Mouse (Mus musculus) hindbrain, embryonic 12.5 days (tissue): ENCODE data around the gene Ptprk. TPM values are rescaled to one million over a fixed set of nuclear protein-coding genes. Genes with fewer than 3 reads are reported as not detected.

Experiments
- ATAC-seq: fragments of 200-750 bp; cut with Nextera tagmentation; 2 replicates; pipeline ENCODE4 v1.8.0; 2017; ENCODE audit warnings: moderate TSS enrichment; ENCODE audit not compliant: low FRiP score
- H3K27ac ChIP-seq: fragments of 300-500 bp; sonication (generic); 2 replicates; pipeline ENCODE4 v1.5.1; 2016; ENCODE audit warnings: mild to moderate bottlenecking
- H3K27me3 ChIP-seq: fragments of 300-500 bp; sonication (generic); 2 replicates; pipeline ENCODE4 v1.6.1; 2016; ENCODE audit warnings: mild to moderate bottlenecking
- H3K36me3 ChIP-seq: fragments of 300-500 bp; sonication (generic); 2 replicates; pipeline ENCODE4 v1.6.1; 2016; ENCODE audit warnings: mild to moderate bottlenecking
- H3K4me1 ChIP-seq: fragments of 300-500 bp; sonication (generic); 2 replicates; pipeline ENCODE4 v1.6.1; 2016
- H3K4me2 ChIP-seq: fragments of 300-500 bp; sonication (generic); replicated peaks from 2 replicates; pipeline ENCODE4 v1.6.1; 2016; ENCODE audit warnings: mild to moderate bottlenecking
- H3K4me3 ChIP-seq: fragments of 300-500 bp; sonication (generic); 2 replicates; pipeline ENCODE4 v1.5.1; 2016; ENCODE audit warnings: mild to moderate bottlenecking
- H3K9ac ChIP-seq: fragments of 300-500 bp; sonication (generic); 2 replicates; pipeline ENCODE4 v1.6.1; 2016; ENCODE audit warnings: mild to moderate bottlenecking, moderate library complexity
- H3K9me3 ChIP-seq: fragments of 300-500 bp; sonication (generic); replicated peaks from 2 replicates; pipeline ENCODE4 v1.6.1; 2016; ENCODE audit warnings: mild to moderate bottlenecking
- WGBS: fragments of 180-500 bp; shearing (Covaris S2); methylation state at CpG from one replicate; pipeline ENCODE4 v1.1.7; 2016; 5-methylcytosine and 5-hydroxymethylcytosine counted together
- microRNA-seq: library from miRNA; unstranded; fragments of <30 nt; microRNA quantifications from one replicate; pipeline ENCODE4, GENCODE M21; 2017
- polyA plus RNA-seq: library from polyadenylated mRNA; unstranded; fragments of >200 nt; fragmentation: Nextera tagmentation; extraction: Ambion mirVana; gene quantifications from 2 replicates; pipeline ENCODE4 v1.2.1, GENCODE M21; 2016

The Ptprk gene
- polyA plus RNA-seq, 1 experiment from 2014 or later: 31.9 TPM

DNA sequence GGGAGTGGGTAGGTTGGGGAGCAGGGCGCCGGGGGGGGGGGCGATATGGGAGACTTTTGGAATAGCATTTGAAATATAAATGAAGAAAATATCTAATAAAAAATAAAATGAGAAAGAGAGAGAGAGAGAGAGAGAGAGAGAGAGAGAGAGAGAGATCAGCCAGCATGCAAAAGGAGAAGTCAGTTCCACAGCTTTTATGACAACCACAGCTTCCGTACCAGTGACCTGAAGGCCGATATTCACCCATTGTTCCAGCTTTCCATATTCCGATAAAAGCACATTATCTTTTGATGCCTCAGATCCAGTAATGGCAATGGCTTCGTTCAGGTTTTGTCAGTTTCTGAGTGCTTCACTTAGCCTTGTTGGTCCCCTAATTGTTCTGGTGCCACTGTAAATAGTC is 542.6 kb downstream of the Ptprk start:
- Histone ChIP-seq H3K9ac (no peak overlapping the region), H3K4me1 (no peaks in the 10 kb centered on the region), H3K27ac (no peak overlapping the region), H3K36me3 (no peaks in the 10 kb centered on the region), H3K4me2 (no peak overlapping the region), H3K27me3 (no peaks in the 10 kb centered on the region), H3K4me3 (no peak overlapping the region), H3K9me3 (no peaks in the 10 kb centered on the region)
- WGBS: 95% methylated on average over 7 of the region's 7 CpGs
- no peak for ATAC-seq

DNA sequence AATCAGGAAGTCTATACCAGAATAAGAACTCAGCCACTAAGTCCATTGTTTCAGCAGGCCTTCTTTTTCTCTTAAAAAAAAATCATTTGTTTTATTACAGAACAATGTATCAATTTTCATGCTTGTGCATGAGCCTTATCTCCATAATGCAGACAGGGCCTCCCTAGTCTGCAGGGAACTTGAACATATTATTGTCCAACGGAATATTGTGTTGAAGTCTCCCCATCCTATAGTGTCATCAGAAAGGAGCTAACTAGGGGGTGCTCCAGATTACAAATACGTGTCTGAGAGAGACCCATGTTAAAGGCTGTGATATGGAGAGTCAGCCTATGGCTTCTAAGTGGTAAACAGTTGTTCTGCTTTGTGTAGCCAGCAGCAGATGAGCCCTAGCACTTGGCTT is 543.4 kb downstream of the Ptprk start:
- Histone ChIP-seq H3K4me3 (no peak overlapping the region), H3K36me3 (no peaks in the 10 kb centered on the region), H3K4me2 (no peak overlapping the region), H3K27ac (no peak overlapping the region), H3K9me3 (no peaks in the 10 kb centered on the region), H3K4me1 (no peaks in the 10 kb centered on the region), H3K9ac (no peak overlapping the region), H3K27me3 (no peaks in the 10 kb centered on the region)
- WGBS: 78% methylated on average over 2 of the region's 2 CpGs
- no peak for ATAC-seq

DNA sequence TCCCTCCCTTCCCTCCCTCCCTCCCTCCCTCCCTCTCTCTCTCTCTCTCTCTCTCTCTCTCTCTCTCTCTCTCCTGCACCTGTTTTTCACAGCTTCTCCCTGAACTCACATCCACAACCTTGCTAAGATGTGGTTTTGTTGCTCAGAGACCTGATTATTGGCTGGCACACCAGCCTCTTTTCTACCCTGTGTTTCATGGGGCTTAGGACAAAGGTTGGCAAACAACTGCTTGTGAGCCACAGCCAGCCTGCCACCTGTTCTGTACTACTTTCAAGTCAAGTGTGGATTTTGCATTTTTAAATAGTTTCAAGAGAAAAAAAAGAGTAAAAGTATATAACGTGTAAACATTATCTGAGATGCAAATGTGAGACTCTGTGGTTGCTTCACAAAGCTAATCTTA is 544.8 kb downstream of the Ptprk start:
- Histone ChIP-seq H3K4me2 (no peak overlapping the region), H3K9me3 (no peaks in the 10 kb centered on the region), H3K4me1 (no peaks in the 10 kb centered on the region), H3K4me3 (no peak overlapping the region), H3K9ac (no peak overlapping the region), H3K27ac (no peak overlapping the region), H3K27me3 (no peaks in the 10 kb centered on the region), H3K36me3 (no peaks in the 10 kb centered on the region)
- WGBS: 95% methylated on average over 1 of the region's 1 CpGs
- ATAC-seq: no peak

DNA sequence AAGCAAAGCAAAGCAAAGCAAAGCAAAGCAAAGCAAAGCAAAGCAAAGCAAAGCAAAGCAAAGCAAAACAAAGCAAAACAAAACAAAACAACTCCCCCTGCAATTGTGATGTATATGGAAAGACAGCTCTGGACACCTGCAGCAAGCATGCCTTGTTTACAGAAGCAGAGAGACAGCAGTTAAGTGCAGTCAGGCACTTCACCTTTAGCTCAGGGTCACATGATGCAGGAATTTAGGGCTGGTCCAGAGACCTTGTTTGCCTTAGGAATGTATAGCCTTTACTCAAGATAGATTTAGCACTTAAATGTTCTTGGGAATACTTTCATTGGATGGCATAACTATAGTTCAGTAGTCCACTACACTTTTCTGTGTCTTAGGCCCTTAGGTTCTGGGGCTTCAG is 561.5 kb downstream of the Ptprk start:
- Histone ChIP-seq H3K9ac (no peak overlapping the region), H3K4me3 (no peak overlapping the region), H3K27me3 (no peaks in the 10 kb centered on the region), H3K9me3 (no peaks in the 10 kb centered on the region), H3K36me3 (no peaks in the 10 kb centered on the region), H3K27ac (no peak overlapping the region), H3K4me2 (no peak overlapping the region), H3K4me1 (no peaks in the 10 kb centered on the region)
- no peak for ATAC-seq

DNA sequence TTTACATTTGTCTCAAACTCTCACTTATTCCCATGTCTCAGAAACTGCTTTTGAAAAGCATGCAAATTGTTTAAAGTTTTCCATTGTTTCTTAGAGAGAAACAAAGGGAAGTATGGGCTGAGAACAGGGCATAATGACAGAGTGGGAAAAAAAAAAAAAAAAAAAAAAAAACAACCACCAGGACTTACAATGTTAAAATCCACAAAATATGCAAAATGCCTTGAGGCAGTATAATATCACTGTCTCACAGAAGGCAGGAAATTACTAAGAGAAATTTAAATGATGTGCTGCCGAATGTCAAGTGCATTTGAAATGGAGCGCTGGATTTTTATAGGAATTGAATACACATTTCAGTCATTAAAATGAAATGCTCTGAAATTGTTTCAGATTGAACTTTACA is 567.3 kb downstream of the Ptprk start:
- Histone ChIP-seq H3K4me1 (no peaks in the 10 kb centered on the region), H3K4me3 (no peak overlapping the region), H3K27me3 (no peaks in the 10 kb centered on the region), H3K36me3 (no peaks in the 10 kb centered on the region), H3K9ac (no peak overlapping the region), H3K27ac (no peak overlapping the region), H3K9me3 (no peaks in the 10 kb centered on the region), H3K4me2 (no peak overlapping the region)
- no peak for ATAC-seq
- 93% methylated on average over 2 of the region's 2 CpGs for WGBS

Small RNAs within 50 kb of the gene (microRNA-seq; reads per million reads assigned to microRNA genes)
- gene Gm22370: not detected
